Mouse (Mus musculus): ENCODE data around the gene Vps16. TPM values are rescaled to one million over a fixed set of nuclear protein-coding genes. Genes with fewer than 3 reads are reported as not detected.

Gene Vps16
- polyA plus RNA-seq, 1 experiment from 2014 or later = 121 TPM

DNA sequence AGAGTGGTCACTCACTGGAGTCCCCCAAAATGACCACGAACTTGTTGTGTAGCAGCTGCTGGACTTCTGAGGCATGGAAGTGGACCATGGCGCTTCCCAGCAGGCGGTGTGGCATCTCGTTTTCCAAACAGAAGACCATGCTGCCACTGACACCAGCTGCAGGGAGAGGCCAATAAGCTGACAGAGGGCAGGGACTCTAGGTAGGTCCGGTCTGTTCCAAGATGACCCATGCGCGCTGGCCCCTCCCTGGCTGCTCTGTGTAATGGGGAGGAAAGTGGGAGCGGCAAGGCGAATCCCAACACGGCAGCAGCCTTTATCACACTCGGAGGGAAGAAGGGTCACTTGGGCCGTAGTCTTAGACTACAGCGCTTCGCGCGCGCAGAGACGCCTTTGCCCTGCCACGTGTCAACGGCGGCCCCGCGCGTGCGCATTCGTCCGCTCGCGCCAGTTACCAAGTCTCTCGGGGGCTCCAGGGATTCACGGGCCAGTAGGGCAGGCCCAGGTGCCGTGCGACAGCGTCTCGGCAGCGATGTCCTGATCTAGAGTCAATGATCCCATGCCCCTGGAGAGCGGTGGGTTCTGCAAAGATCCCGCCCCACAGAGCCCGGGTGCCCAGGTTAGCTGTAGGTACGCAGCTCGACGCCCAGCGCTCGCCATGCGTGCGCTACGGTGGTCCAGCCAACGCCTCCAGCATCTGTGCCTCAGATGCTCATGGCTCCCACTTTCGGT, 578 bp upstream of the Vps16 start:
- peak; percentile 77 for ATAC-seq (ENCODE audit: insufficient number of reproducible peaks, insufficient read depth, low FRiP score, low TSS enrichment, low read depth)
- peak overlapping the region; percentile 74 for H3K9ac ChIP-seq (replicated peaks)
- peak overlapping the region; percentile 93 for H3K27ac ChIP-seq
- H3K36me3 ChIP-seq = peaks cover 35% of the 10 kb centered on the region
- no peaks in the 10 kb centered on the region for H3K27me3 ChIP-seq
- H3K4me1 ChIP-seq (replicated peaks) = peaks cover 14% of the 10 kb centered on the region
- no peaks in the 10 kb centered on the region for H3K9me3 ChIP-seq
- peak overlapping the region; percentile 78 for H3K4me2 ChIP-seq
- peak overlapping the region; percentile 86 for H3K4me3 ChIP-seq (replicated peaks)
- WGBS = 12% methylated on average over 49 of the region's 49 CpGs

DNA sequence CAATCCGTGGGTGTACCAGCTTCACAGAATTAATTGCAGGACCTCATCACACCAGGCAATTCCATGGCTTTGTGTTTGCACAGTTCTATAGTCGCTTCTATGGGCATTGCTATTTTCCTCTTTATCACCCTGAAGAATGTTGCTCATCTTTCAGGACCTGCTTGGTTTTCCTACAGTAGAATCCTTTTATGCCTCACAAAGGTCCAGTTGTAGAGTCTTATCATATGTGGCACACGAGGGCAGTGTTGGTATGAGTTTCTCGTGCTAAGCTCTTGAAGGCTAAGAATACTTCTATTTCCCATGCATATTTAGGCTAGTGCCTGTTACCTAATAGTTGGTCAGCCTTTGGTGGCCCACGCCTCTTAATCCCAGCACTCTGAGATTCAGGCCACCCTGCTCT, 973 bp downstream of the Vps16 start:
- WGBS = 55% methylated on average over 5 of the region's 5 CpGs
- no peak for ATAC-seq (ENCODE audit: insufficient number of reproducible peaks, insufficient read depth, low FRiP score, low TSS enrichment, low read depth)
- H3K4me3 ChIP-seq (replicated peaks) = peak overlapping the region; percentile 86
- peaks cover 29% of the 10 kb centered on the region; the same call in 1 of the 2 replicates for H3K36me3 ChIP-seq
- no peaks in the 10 kb centered on the region for H3K27me3 ChIP-seq
- H3K27ac ChIP-seq = no peak overlapping the region
- no peaks in the 10 kb centered on the region for H3K9me3 ChIP-seq
- peak overlapping the region; percentile 74 for H3K9ac ChIP-seq (replicated peaks)
- H3K4me2 ChIP-seq = peak overlapping the region; percentile 78
- peaks cover 14% of the 10 kb centered on the region for H3K4me1 ChIP-seq (replicated peaks)

DNA sequence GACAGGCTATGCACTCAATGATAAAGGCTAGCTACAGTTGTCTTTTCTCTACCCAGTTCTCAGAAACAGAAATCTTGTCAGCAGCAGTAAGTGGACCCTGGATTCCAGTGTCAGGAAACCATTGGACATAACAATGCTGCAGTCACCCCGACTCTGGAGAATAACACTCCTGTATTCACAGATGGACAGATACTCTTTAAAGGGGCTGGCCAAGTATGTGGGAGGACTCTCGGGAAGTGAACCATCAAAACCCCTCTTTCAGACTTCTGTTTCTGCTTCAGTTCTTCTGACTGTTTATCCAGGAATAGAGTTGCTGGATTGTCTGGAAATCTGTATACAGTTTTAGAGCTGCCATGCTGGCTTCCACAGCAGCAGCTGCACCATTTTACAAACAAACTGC, 5.7 kb downstream of the Vps16 start:
- Histone ChIP-seq H3K27ac (no peak overlapping the region), H3K36me3 (peaks cover 27% of the 10 kb centered on the region), H3K4me1 (replicated peaks) (peaks cover 6% of the 10 kb centered on the region), H3K9ac (replicated peaks) (no peak overlapping the region), H3K4me2 (no peak overlapping the region), H3K27me3 (no peaks in the 10 kb centered on the region), H3K4me3 (replicated peaks) (no peak overlapping the region), H3K9me3 (no peaks in the 10 kb centered on the region)
- ATAC-seq (ENCODE audit: insufficient number of reproducible peaks, insufficient read depth, low FRiP score, low TSS enrichment, low read depth) = no peak
- 84% methylated on average over 2 of the region's 2 CpGs for WGBS

DNA sequence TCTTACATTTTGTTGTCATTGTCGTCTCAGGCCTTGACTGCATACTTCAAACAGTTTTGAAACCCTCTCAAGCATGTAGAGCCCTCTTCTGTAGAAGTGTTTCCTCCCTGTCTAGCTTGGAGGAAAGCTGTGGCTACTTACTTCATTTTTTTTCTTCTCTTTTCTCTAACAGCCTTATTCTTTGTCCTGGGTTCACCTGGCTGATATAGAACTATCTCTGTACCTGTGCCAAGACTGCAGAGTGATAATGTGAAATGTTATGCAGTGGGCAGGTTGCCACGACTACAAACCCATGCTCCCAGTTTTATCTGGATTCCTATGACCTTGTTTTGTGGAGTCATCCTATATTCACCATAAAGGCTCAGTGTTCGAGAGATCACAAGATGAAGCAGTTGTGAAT, 6.3 kb downstream of the Vps16 start:
- H3K4me3 ChIP-seq (replicated peaks) = no peak overlapping the region
- peaks cover under 1% of the 10 kb centered on the region; the same call in 1 of the 2 replicates for H3K4me1 ChIP-seq (replicated peaks)
- no peak for ATAC-seq (ENCODE audit: insufficient number of reproducible peaks, insufficient read depth, low FRiP score, low TSS enrichment, low read depth)
- 79% methylated on average over 3 of the region's 3 CpGs for WGBS
- H3K27me3 ChIP-seq = no peaks in the 10 kb centered on the region
- no peak overlapping the region for H3K4me2 ChIP-seq
- H3K36me3 ChIP-seq = peaks cover 27% of the 10 kb centered on the region
- H3K9me3 ChIP-seq = no peaks in the 10 kb centered on the region
- H3K27ac ChIP-seq = no peak overlapping the region
- no peak overlapping the region for H3K9ac ChIP-seq (replicated peaks)

DNA sequence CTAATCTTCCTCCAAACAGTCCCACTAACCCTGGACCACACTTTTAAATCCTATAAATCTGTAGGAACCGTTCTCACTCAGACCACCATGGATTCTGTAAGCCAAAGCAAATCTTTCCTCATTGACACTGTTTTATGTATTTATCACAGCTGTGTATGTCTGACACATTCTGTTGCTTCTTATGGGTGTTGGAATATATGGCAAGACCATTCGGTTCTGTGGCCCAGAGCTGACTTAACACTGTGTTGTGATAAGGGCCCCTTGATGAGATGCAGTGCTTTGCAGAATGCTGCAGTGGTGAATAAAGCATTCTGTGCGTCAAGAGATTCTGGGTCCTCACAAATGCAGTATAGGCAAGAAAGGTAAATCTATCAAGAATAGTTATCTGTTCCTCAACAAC, 8.0 kb downstream of the Vps16 start:
- Histone ChIP-seq H3K9me3 (no peaks in the 10 kb centered on the region), H3K4me3 (replicated peaks) (no peak overlapping the region), H3K36me3 (peaks cover 28% of the 10 kb centered on the region), H3K27me3 (no peaks in the 10 kb centered on the region), H3K4me2 (no peak overlapping the region), H3K27ac (no peak overlapping the region), H3K9ac (replicated peaks) (no peak overlapping the region), H3K4me1 (replicated peaks) (no peaks in the 10 kb centered on the region)
- WGBS = 85% methylated on average over 3 of the region's 3 CpGs
- ATAC-seq (ENCODE audit: insufficient number of reproducible peaks, insufficient read depth, low FRiP score, low TSS enrichment, low read depth) = no peak

DNA sequence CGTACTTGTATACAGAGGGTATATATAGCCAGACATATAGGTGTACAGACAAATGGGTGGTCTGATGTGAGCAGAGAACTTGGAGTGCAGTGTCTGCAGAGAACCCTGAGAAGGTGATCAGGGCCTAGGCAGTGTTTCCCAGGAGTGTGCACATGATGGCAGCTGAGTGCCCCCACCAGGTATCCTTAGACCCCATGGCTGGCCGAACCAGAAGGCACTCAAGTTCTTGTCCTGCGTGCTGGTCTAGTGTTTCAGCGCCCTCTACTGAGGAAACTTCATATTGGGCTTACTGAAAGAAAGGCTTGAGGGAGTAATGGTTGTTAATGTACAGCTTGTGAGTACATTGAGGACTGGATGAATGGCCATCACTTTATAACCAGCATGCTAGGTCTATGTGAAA, 9.0 kb downstream of the Vps16 start:
- Histone ChIP-seq H3K9ac (replicated peaks) (no peak overlapping the region), H3K36me3 (peaks cover 34% of the 10 kb centered on the region), H3K9me3 (no peaks in the 10 kb centered on the region), H3K27ac (no peak overlapping the region), H3K27me3 (no peaks in the 10 kb centered on the region), H3K4me2 (no peak overlapping the region), H3K4me3 (replicated peaks) (no peak overlapping the region), H3K4me1 (replicated peaks) (no peaks in the 10 kb centered on the region)
- ATAC-seq (ENCODE audit: insufficient number of reproducible peaks, insufficient read depth, low FRiP score, low TSS enrichment, low read depth) = peak; percentile 47; the same call in 1 of the 2 replicates
- WGBS = 30% methylated on average over 4 of the region's 4 CpGs

DNA sequence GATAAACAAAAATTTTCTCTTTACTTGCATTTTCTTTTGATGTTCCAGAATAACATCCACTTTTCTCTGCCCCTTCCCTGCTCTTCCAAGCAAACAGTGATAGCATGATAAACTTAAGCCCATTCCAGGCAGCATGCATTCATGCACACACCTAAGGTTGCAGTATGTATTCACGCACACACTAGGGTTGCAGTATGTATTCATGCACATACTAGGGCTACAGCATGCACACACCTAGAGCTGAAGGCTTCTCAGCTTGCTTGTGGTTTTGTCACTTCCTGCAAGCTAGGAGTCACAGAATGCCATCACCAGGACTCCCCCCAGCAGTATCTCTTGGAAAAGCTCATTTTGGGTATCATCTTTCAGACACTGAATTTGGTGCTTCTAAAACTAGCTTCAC, 12.6 kb downstream of the Vps16 start:
- no peak for ATAC-seq (ENCODE audit: insufficient number of reproducible peaks, insufficient read depth, low FRiP score, low TSS enrichment, low read depth)
- Histone ChIP-seq H3K27me3 (no peaks in the 10 kb centered on the region), H3K4me2 (no peak overlapping the region), H3K9ac (replicated peaks) (no peak overlapping the region), H3K27ac (no peak overlapping the region), H3K4me1 (replicated peaks) (no peaks in the 10 kb centered on the region), H3K36me3 (peaks cover 53% of the 10 kb centered on the region), H3K9me3 (no peaks in the 10 kb centered on the region), H3K4me3 (replicated peaks) (no peak overlapping the region)
- 95% methylated on average over 1 of the region's 1 CpGs for WGBS

DNA sequence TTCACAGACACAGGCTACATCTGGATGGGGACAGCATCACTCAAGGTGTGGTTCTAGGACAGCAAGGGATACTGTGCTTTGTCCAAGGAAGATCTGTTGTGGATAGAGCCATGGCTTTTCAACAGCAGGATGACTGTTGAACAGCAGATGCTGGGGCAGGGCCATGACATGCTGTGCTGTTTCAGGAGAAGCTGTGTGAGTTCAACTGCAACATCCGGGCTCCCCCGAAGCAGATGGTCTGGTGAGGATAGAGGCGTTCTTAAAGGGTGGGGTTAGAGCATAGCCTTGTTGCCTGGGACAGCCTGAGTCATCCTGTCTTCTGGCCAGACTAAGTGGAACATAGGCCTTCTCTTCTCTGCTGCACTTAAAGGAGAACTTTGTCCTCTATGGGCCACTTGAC, 14.7 kb downstream of the Vps16 start:
- Histone ChIP-seq H3K27ac (no peak overlapping the region), H3K4me2 (no peak overlapping the region), H3K4me1 (replicated peaks) (no peaks in the 10 kb centered on the region), H3K4me3 (replicated peaks) (no peak overlapping the region), H3K36me3 (peaks cover 67% of the 10 kb centered on the region), H3K9ac (replicated peaks) (no peak overlapping the region), H3K9me3 (no peaks in the 10 kb centered on the region), H3K27me3 (no peaks in the 10 kb centered on the region)
- no peak for ATAC-seq (ENCODE audit: insufficient number of reproducible peaks, insufficient read depth, low FRiP score, low TSS enrichment, low read depth)
- 88% methylated on average over 3 of the region's 3 CpGs for WGBS

DNA sequence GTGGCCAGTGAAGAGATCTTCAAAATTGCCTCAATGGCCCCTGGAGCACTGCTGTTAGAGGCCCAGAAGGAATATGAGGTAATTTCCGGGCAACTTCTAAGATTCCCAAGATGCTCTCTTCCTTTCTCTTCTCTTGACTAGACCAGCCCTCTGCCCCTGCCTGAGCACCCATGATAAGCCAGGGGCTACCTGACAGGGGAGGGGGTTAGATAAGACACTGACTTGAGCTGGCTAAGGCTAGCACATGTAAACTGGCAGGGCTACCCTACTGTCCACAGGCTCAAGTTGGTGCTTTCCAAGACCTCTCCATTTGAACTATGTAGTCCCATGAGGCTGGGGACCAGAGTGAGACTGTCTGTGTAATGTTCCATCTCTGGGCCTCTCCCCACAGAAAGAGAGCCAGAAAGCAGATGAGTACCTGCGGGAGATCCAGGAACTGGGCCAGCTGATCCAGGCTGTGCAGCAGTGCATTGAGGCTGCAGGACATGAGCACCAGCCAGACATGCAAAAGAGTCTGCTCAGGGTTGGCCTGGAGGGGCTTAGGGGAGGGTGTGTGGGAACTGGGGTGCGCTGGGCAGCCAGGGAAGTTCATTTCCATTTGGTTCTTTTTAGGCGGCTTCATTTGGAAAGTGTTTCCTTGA, 15.8 kb downstream of the Vps16 start:
- Histone ChIP-seq H3K4me1 (replicated peaks) (no peaks in the 10 kb centered on the region), H3K4me2 (no peak overlapping the region), H3K9me3 (no peaks in the 10 kb centered on the region), H3K9ac (replicated peaks) (no peak overlapping the region), H3K27ac (no peak overlapping the region), H3K27me3 (no peaks in the 10 kb centered on the region), H3K4me3 (replicated peaks) (no peak overlapping the region), H3K36me3 (peaks cover 78% of the 10 kb centered on the region)
- ATAC-seq (ENCODE audit: insufficient number of reproducible peaks, insufficient read depth, low FRiP score, low TSS enrichment, low read depth) = no peak
- WGBS = 93% methylated on average over 4 of the region's 4 CpGs

DNA sequence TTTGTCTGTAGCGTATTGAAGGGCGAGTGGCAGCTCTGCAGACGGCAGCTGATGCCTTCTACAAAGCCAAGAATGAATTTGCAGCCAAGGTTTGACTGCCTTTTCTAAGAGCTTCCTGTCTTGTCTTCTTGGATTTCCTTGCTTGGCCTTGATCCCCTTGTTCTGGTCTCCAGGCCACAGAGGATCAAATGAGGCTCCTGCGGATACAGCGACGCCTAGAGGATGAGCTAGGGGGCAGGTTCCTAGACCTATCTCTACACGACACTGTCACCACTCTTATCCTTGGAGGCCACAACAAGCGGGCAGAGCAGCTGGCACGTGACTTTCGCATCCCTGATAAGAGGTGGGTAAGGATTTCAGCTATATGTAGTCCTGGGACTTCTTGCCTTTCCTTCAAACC, 18.0 kb downstream of the Vps16 start:
- no peak overlapping the region for H3K4me3 ChIP-seq (replicated peaks)
- H3K4me2 ChIP-seq = no peak overlapping the region
- 86% methylated on average over 10 of the region's 10 CpGs for WGBS
- no peak overlapping the region for H3K27ac ChIP-seq
- H3K4me1 ChIP-seq (replicated peaks) = no peaks in the 10 kb centered on the region
- no peaks in the 10 kb centered on the region for H3K9me3 ChIP-seq
- no peak for ATAC-seq (ENCODE audit: insufficient number of reproducible peaks, insufficient read depth, low FRiP score, low TSS enrichment, low read depth)
- no peak overlapping the region for H3K9ac ChIP-seq (replicated peaks)
- no peaks in the 10 kb centered on the region for H3K27me3 ChIP-seq
- peaks cover 85% of the 10 kb centered on the region for H3K36me3 ChIP-seq

DNA sequence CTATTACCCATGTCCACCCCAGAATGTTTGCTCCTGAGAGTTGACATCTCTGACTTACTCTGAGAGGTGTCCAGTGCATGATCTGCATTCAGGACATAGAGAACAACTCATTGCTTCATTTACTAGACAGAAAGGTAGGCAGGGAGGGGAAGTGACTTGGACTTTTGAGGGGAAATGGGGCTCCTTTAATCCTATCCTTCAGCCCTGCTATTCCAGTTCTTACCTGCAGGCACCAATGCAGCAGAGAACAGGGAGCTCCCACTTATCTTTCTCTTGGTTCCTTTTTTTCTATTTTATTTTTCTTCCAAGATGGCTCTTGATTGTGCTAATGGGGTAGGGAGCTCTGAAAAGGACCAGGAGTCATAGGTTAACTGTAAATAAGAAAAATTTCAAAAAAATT, 24.3 kb downstream of the Vps16 start:
- Histone ChIP-seq H3K27ac (no peak overlapping the region), H3K36me3 (peaks cover 23% of the 10 kb centered on the region), H3K27me3 (peaks cover 9% of the 10 kb centered on the region; the same call in 1 of the 2 replicates), H3K9me3 (no peaks in the 10 kb centered on the region), H3K4me3 (replicated peaks) (no peak overlapping the region), H3K4me1 (replicated peaks) (peaks cover 19% of the 10 kb centered on the region), H3K4me2 (no peak overlapping the region), H3K9ac (replicated peaks) (no peak overlapping the region)
- ATAC-seq (ENCODE audit: insufficient number of reproducible peaks, insufficient read depth, low FRiP score, low TSS enrichment, low read depth) = no peak
